Mouse (Mus musculus): Measurements from ENCODE around the gene Olfr714. TPM values are rescaled to one million over a fixed set of nuclear protein-coding genes. Genes with fewer than 3 reads are reported as not detected.

The Olfr714 gene
- polyA plus RNA-seq (2012; rRNA removed) = not detected in 2 replicates

DNA sequence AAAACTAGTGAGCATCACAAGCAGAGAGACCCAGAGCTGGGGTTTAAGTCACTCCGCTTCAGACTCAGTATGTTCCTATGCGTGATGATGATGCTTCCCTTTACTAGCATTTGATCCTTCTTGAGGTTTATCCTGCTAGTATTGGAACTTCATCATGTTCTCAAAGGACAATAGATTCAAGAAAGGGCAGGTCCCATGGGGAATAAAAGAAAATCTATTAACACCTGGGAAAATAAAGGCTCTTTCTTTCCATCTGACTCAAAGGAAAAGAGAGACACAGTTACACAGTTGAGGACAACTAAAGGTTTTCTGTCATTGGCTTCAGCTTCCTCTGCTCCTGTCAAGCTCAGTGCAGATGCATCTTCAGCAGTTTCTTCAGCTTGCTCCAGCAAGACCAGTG, at the start of gene Olfr714:
Gene Olfr714 (plus strand): TSS at position 301 of the 400 bp plus-strand sequence.

GRCm38 (mm10) chr7:107030874-107031273, 39.9 kb upstream of the Olfr714 start, which contains the start of gene Olfr713:
Gene Olfr713, plus strand, starts transcription at chr7:107031174.

DNA sequence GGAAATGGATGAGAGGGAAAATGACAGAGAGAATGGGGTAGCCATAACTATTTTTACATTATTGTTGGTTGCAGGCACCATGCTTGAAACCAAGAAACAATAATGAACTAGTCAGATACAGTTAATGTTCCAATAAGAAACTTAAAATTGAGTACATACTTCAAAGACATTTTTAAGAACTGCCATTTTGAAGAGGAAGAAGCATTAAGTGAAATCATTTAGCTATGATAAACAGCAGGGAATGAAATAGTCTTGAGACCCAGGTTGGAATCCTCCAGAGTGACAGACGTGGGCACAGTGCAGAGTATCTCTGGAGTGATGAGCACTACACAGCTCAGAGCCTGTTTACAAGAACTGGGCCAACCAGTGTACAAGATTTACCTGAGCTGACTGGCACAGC, 22.1 kb downstream of the Olfr714 start, which contains the start of gene Olfr17:
Gene Olfr17 (plus strand): TSS at position 301 of the 400 bp plus-strand sequence.

DNA sequence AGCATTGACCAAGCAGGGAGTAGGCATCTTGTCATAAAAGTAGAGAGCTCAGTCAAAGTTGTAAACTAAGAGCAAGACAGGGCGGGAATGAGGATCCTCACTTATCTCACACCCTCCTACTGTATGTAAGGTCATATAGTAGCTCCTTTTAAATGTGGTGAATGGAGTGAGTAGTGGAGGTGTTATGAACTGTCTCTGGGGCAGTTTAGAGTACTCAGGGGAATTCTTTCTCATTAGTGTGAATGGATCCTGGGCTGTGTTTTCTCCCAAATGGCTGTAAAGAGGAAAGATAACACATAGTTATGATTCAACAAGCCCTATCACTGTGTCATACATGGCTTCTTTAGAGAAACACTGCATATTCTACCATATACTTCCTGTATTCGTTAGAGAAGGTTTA, 39.5 kb downstream of the Olfr714 start, which contains the start of gene Olfr715b:
Gene Olfr715b (minus strand): TSS at position 101 of the 400 bp plus-strand sequence.

Other genes with a start within 250 kb of the Olfr714 start
- not detected in 2 replicates for gene Olfr702, start 237.1 kb upstream of the Olfr714 start, polyA plus RNA-seq (2012; rRNA removed)
- gene Olfr703, start 227.6 kb upstream of the Olfr714 start, polyA plus RNA-seq (2012; rRNA removed) = not detected in 2 replicates
- not detected in 2 replicates for gene Olfr704, start 207.8 kb upstream of the Olfr714 start, polyA plus RNA-seq (2012; rRNA removed)
- not detected in 2 replicates for gene Olfr705, start 194.1 kb upstream of the Olfr714 start, polyA plus RNA-seq (2012; rRNA removed)
- gene Olfr706, start 182.8 kb upstream of the Olfr714 start, polyA plus RNA-seq (2012; rRNA removed) = not detected in 2 replicates
- not detected in 2 replicates for gene Olfr707, start 169.7 kb upstream of the Olfr714 start, polyA plus RNA-seq (2012; rRNA removed)
- not detected in 2 replicates for gene Olfr1532-ps1, start 163.0 kb upstream of the Olfr714 start, polyA plus RNA-seq (2012; rRNA removed)
- gene Olfr709-ps1, start 138.8 kb upstream of the Olfr714 start, polyA plus RNA-seq (2012; rRNA removed) = not detected in 2 replicates
- not detected in 2 replicates for gene Olfr710, start 122.7 kb upstream of the Olfr714 start, polyA plus RNA-seq (2012; rRNA removed)
- gene Olfr6, start 107.0 kb upstream of the Olfr714 start, polyA plus RNA-seq (2012; rRNA removed) = not detected in 2 replicates
- gene Olfr711, start 95.5 kb upstream of the Olfr714 start, polyA plus RNA-seq (2012; rRNA removed) = not detected in 2 replicates
- gene Olfr2, start 64.9 kb upstream of the Olfr714 start, polyA plus RNA-seq (2012; rRNA removed) = not detected in 2 replicates
- not detected in 2 replicates for gene Olfr713, start 39.8 kb upstream of the Olfr714 start, polyA plus RNA-seq (2012; rRNA removed)
- not detected in 2 replicates for gene Olfr17, start 22.2 kb downstream of the Olfr714 start, polyA plus RNA-seq (2012; rRNA removed)
- gene Olfr715b, start 39.4 kb downstream of the Olfr714 start, polyA plus RNA-seq (2012; rRNA removed) = not detected in 2 replicates
- not detected in 2 replicates for gene Olfr715, start 60.1 kb downstream of the Olfr714 start, polyA plus RNA-seq (2012; rRNA removed)
- gene Olfr716, start 67.3 kb downstream of the Olfr714 start, polyA plus RNA-seq (2012; rRNA removed) = not detected in 2 replicates
- gene Nlrp14, start 96.0 kb downstream of the Olfr714 start, polyA plus RNA-seq (2012; rRNA removed) = not detected in 2 replicates
- gene Rbmxl2, start 138.5 kb downstream of the Olfr714 start, polyA plus RNA-seq (2012; rRNA removed) = not detected in 2 replicates

All from central nervous system, embryonic 14 days (tissue).